Mouse (Mus musculus): ENCODE measurements at regions not wholly inside any gene's neighbourhood (a gene's known extent, or its start where the extent isn't known, plus 50 kb on each side); places are given as distances from the start of the nearest gene placed in this dataset.

- H3K36me3 ChIP-seq (ENCODE audit: inconsistent target) = no peaks in the 10 kb centered on the region
- WGBS (ENCODE audit: missing documents) = 29% methylated on average over 6 of the region's 6 CpGs
- no peaks in the 10 kb centered on the region for H3K79me2 ChIP-seq (ENCODE audit: inconsistent target)
- H3K4me3 ChIP-seq (ENCODE audit: inconsistent target) = no peak overlapping the region
- H3K27ac ChIP-seq = peak overlapping the region; percentile 13; the same call in 1 of the 2 replicates
These were observed 244.2 kb downstream of the Hivep2 start for GRCm38 (mm10) chr10:14210045-14210444.

GRCm38 (mm10) chr10:14208206-14208605 is 242.3 kb downstream of the Hivep2 start:
- WGBS (ENCODE audit: missing documents) = 43% methylated on average over 6 of the region's 6 CpGs
- Histone ChIP-seq H3K27ac (peak overlapping the region; percentile 42), H3K36me3 (ENCODE audit: inconsistent target) (no peaks in the 10 kb centered on the region), H3K4me3 (ENCODE audit: inconsistent target) (no peak overlapping the region), H3K79me2 (ENCODE audit: inconsistent target) (no peaks in the 10 kb centered on the region)

- no peak overlapping the region for H3K4me3 ChIP-seq (ENCODE audit: inconsistent target)
- H3K79me2 ChIP-seq (ENCODE audit: inconsistent target) = no peaks in the 10 kb centered on the region
- H3K27ac ChIP-seq = peak overlapping the region; percentile 42
- no peaks in the 10 kb centered on the region for H3K36me3 ChIP-seq (ENCODE audit: inconsistent target)
- 1% methylated on average over 5 of the region's 5 CpGs for WGBS (ENCODE audit: missing documents)
These were observed 241.7 kb downstream of the Hivep2 start for GRCm38 (mm10) chr10:14207616-14208015.

- no peaks in the 10 kb centered on the region for H3K79me2 ChIP-seq (ENCODE audit: inconsistent target)
- no peak overlapping the region for H3K4me3 ChIP-seq (ENCODE audit: inconsistent target)
- 79% methylated on average over 5 of the region's 5 CpGs for WGBS (ENCODE audit: missing documents)
- H3K27ac ChIP-seq = no peak overlapping the region
- H3K36me3 ChIP-seq (ENCODE audit: inconsistent target) = no peaks in the 10 kb centered on the region
These were observed 241.2 kb downstream of the Hivep2 start for GRCm38 (mm10) chr10:14207051-14207570.

Measured in macrophage (primary cell).